Mouse (Mus musculus) heart, embryonic 15.5 days (tissue): Measurements from ENCODE around the gene Atf5. TPM values are rescaled to one million over a fixed set of nuclear protein-coding genes. Genes with fewer than 3 reads are reported as not detected.

Experiments
- ATAC-seq: fragments of 200-750 bp; cut with Nextera tagmentation; replicated peaks from 2 replicates; pipeline ENCODE4 v1.8.0; 2017; ENCODE audit warnings: low read depth, moderate TSS enrichment; ENCODE audit not compliant: insufficient number of reproducible peaks, insufficient read depth, low FRiP score
- H3K27ac ChIP-seq: fragments of 300-500 bp; sonication (generic); 2 replicates; pipeline ENCODE4 v1.5.1; 2015; ENCODE audit warnings: mild to moderate bottlenecking, inconsistent platforms
- H3K27me3 ChIP-seq: fragments of 300-500 bp; sonication (generic); 2 replicates; pipeline ENCODE4 v1.6.1; 2015; ENCODE audit warnings: inconsistent platforms
- H3K36me3 ChIP-seq: fragments of 300-500 bp; sonication (generic); 2 replicates; pipeline ENCODE4 v1.6.1; 2015; ENCODE audit warnings: mild to moderate bottlenecking, inconsistent platforms
- H3K4me1 ChIP-seq: fragments of 300-500 bp; sonication (generic); replicated peaks from 2 replicates; pipeline ENCODE4 v1.6.1; 2015; ENCODE audit warnings: inconsistent platforms
- H3K4me2 ChIP-seq: fragments of 300-500 bp; sonication (generic); 2 replicates; pipeline ENCODE4 v1.6.1; 2015; ENCODE audit warnings: inconsistent platforms, mild to moderate bottlenecking, moderate library complexity
- H3K4me3 ChIP-seq: fragments of 300-500 bp; sonication (generic); 2 replicates; pipeline ENCODE4 v1.5.1; 2015; ENCODE audit warnings: mild to moderate bottlenecking, inconsistent platforms
- H3K9ac ChIP-seq: fragments of 300-500 bp; sonication (generic); 2 replicates; pipeline ENCODE4 v1.6.1; 2015; ENCODE audit warnings: mild to moderate bottlenecking, inconsistent platforms
- H3K9me3 ChIP-seq: fragments of 300-500 bp; sonication (generic); replicated peaks from 2 replicates; pipeline ENCODE4 v1.6.1; 2016; ENCODE audit warnings: inconsistent platforms
- WGBS: fragments of 180-500 bp; shearing (Covaris S2); methylation state at CpG from one replicate; pipeline ENCODE4 v1.1.7; 2015; ENCODE audit warnings: mixed read lengths; 5-methylcytosine and 5-hydroxymethylcytosine counted together
- polyA plus RNA-seq: library from polyadenylated mRNA; unstranded; fragments of >200 nt; fragmentation: Nextera tagmentation; extraction: Ambion mirVana; gene quantifications from 2 replicates; pipeline ENCODE4 v1.2.1, GENCODE M21; 2015

Gene Atf5
- polyA plus RNA-seq, 1 experiment from 2014 or later, result 2.5 TPM

DNA sequence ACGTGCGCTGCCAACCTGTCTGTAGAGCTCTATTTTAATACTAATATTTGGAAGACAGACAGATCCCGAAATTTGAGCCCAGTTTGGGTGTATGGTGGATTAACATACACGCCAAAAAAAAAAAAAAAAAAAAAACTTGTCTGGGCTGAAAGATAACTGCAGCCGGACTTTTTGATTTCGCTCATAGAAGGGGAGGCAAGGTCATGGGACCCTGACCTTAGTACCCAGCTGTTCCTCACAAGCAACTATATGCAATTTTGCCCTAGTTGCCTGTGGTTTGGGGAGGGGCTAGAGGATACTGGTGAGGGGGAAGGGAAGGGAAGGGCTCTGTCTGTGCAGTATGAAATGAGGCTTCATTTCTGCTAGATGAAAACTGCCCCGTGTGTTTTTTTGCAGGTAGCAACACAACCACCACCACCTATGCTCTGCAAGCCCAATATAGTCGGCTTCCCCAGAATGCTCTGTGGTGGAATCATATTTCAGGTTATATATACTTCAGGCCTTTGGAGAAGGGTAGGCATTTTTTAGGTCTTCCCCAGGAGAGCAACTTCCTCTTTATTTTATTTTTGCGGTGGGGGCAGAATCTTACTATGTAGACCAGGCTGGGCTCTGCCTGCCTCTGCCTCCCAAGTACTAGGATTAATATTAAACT lies 39.9 kb upstream of the Atf5 start:
- no peaks in the 10 kb centered on the region for H3K9me3 ChIP-seq
- ATAC-seq, result no peak
- H3K4me3 ChIP-seq, result peak overlapping the region; percentile 86
- peak overlapping the region; percentile 88; the same call in 1 of the 2 replicates for H3K9ac ChIP-seq
- no peaks in the 10 kb centered on the region for H3K27me3 ChIP-seq
- peaks cover 7% of the 10 kb centered on the region for H3K36me3 ChIP-seq
- 54% methylated on average over 9 of the region's 9 CpGs for WGBS
- H3K27ac ChIP-seq, result peak overlapping the region; percentile 93
- peak overlapping the region; percentile 95 for H3K4me2 ChIP-seq
- peaks cover 71% of the 10 kb centered on the region for H3K4me1 ChIP-seq

DNA sequence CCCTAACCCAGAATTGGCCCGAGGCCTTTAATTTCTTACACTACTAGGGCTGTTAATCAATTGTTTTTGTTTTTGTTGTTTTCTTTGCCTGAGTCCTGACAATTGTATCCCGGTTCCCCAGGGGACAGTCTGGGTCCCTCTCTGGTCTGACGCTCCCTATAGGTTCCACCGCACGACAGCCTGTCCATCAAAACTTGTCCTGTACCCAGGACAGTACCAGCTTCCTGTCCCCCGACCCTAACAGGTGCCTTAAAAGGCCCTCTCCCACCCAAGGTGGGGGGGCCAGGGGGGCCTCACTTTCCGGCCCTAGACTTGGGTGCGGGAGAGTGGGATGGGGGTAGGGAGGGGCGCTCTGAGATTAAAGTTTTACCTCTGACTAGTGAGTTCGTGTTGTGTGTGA lies 38.6 kb upstream of the Atf5 start:
- peak overlapping the region; percentile 67 for H3K4me3 ChIP-seq
- H3K27me3 ChIP-seq, result no peaks in the 10 kb centered on the region
- peak overlapping the region; percentile 68 for H3K9ac ChIP-seq
- 38% methylated on average over 10 of the region's 10 CpGs for WGBS
- no peak for ATAC-seq
- peak overlapping the region; percentile 87 for H3K4me2 ChIP-seq
- H3K4me1 ChIP-seq, result peaks cover 70% of the 10 kb centered on the region
- peaks cover 7% of the 10 kb centered on the region for H3K36me3 ChIP-seq
- H3K27ac ChIP-seq, result peak overlapping the region; percentile 98
- no peaks in the 10 kb centered on the region for H3K9me3 ChIP-seq

DNA sequence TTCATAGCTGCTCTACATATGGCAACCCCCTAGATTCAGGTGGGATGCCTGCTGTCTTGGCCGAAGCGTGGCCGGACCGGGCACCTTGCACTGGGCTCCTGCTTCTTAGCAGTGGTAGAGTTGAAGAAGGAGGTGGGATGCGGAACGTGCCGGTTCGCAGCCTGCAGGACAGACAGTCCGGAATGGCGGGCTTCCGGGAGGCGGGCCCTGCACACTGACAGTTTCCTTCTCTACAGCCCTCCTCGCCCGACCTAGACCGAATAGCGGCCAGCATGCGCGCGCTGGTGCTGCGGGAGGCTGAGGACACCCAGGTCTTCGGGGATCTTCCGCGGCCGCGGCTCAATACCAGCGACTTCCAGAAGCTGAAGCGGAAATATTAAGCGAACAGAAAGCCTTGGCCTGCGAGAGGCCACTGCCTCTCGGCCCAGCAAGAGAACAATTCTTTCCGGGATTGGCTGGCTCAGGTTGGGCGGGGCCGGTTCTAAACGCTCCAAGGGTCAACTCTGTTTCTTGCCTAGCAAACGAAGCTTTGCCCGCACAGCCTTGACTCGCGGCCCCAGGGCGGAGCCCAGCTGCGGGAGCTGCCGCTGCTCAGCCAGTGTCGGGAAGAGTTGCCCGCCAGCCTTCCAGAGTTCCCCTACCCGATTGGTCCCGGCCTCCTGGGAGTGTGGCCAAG lies 38.0 kb upstream of the Atf5 start:
- Histone ChIP-seq H3K36me3 (peaks cover 7% of the 10 kb centered on the region), H3K4me3 (peak overlapping the region; percentile 67), H3K4me1 (peaks cover 67% of the 10 kb centered on the region), H3K4me2 (peak overlapping the region; percentile 87), H3K27me3 (no peaks in the 10 kb centered on the region), H3K9ac (peak overlapping the region; percentile 68), H3K27ac (peak overlapping the region; percentile 98), H3K9me3 (no peaks in the 10 kb centered on the region)
- ATAC-seq, result peak; percentile 41
- 1% methylated on average over 45 of the region's 45 CpGs for WGBS

DNA sequence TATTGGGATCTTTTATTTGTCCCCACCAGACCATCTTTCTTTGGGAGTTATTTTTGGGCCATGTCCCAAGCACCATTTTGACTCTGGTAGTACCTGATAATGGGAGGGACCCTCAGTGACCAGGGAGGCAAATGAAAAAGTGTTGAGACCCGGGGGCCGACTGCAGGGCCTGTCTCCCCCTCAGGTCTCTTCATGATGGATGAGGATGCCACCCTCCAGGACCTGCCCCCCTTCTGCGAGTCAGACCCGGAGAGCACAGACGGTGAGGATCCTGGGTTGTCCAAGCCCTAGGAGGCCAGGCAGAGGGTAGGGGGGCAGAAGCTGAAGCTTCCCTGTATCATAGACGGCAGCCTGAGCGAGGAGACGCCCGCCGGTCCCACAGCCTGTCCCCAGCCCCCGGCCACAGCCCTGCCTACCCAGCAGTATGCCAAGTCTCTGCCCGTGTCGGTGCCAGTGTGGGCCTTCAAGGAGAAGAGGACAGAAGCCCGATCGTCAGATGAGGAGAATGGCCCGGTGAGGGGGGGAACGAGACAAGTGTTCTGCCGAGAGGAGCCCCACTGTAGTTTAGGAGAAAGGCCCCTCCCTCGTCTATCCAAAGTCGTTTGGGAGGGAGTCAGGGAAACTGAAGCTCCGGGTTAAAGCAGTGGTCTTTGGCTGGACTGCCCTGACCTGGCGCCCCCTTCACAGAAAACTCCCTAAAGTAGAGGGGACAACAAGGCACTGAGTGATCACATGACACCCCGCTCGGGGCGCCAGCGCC lies 37.3 kb upstream of the Atf5 start:
- Histone ChIP-seq H3K4me2 (peak overlapping the region; percentile 87), H3K36me3 (peaks cover 7% of the 10 kb centered on the region), H3K9ac (peak overlapping the region; percentile 68), H3K9me3 (no peaks in the 10 kb centered on the region), H3K27me3 (no peaks in the 10 kb centered on the region), H3K4me3 (peak overlapping the region; percentile 67), H3K4me1 (peaks cover 67% of the 10 kb centered on the region), H3K27ac (peak overlapping the region; percentile 98)
- WGBS, result 25% methylated on average over 26 of the region's 26 CpGs
- ATAC-seq, result no peak

DNA sequence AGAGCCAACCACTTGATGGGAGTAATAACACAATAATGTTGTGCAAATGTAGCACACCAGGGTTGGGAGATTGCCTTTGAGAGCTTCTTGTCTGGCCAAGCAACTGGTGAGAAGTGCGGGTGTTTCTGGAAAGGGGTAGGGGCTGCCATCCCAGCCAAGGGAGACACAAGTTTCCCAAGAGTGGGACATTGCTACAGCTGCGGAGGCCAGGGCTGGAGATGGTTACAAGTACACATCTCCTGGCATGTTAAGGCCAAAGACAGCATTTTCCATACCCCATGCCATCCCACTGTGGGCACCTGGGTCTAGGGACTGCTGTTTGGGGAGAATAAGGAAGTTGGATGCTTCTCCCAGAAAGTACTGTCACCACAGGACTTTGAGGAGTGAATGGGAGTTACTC lies 36.6 kb upstream of the Atf5 start:
- Histone ChIP-seq H3K9ac (no peak overlapping the region), H3K4me1 (peaks cover 63% of the 10 kb centered on the region), H3K4me3 (no peak overlapping the region), H3K4me2 (no peak overlapping the region), H3K27ac (no peak overlapping the region), H3K9me3 (no peaks in the 10 kb centered on the region), H3K36me3 (peaks cover 7% of the 10 kb centered on the region), H3K27me3 (no peaks in the 10 kb centered on the region)
- 88% methylated on average over 2 of the region's 2 CpGs for WGBS
- no peak for ATAC-seq

DNA sequence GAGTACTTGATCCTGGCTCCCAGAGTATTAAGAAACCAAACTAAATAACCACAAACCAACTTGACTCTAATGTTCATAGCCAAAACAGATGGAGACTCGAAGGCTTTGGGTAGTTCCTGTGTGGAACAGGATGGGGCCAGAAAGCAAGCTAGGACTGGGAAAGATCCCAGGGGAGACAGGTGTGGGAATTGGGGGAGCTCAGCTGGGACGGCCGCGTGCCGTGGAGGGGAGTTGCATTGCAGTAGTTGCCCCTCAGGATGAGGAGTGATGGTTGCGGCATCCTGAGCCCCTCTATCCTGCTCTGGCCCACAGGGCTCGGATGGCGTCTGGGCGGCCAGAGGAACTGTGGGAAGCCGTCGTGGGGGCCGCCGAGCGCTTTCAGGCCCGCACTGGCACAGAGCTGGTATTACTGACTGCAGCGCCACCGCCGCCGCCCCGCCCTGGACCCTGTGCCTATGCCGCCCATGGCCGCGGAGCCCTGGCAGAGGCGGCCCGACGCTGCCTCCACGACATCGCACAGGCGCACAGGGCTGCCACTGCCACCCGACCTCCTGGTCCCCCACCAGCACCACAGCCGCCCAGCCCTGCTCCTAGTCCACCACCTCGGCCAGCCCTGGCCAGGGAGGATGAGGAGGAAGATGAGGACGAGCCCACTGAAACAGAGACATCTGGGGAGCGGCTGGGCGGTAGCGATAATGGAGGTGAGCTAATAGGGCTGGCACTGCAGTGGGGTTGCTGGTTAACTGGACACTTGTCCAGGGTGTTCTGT lies 36.0 kb upstream of the Atf5 start:
- no peak overlapping the region for H3K27ac ChIP-seq
- H3K9me3 ChIP-seq, result no peaks in the 10 kb centered on the region
- WGBS, result 86% methylated on average over 36 of the region's 36 CpGs
- ATAC-seq, result no peak
- no peaks in the 10 kb centered on the region for H3K27me3 ChIP-seq
- H3K4me1 ChIP-seq, result peaks cover 63% of the 10 kb centered on the region
- H3K4me2 ChIP-seq, result no peak overlapping the region
- peaks cover 7% of the 10 kb centered on the region for H3K36me3 ChIP-seq
- no peak overlapping the region for H3K4me3 ChIP-seq
- no peak overlapping the region for H3K9ac ChIP-seq

DNA sequence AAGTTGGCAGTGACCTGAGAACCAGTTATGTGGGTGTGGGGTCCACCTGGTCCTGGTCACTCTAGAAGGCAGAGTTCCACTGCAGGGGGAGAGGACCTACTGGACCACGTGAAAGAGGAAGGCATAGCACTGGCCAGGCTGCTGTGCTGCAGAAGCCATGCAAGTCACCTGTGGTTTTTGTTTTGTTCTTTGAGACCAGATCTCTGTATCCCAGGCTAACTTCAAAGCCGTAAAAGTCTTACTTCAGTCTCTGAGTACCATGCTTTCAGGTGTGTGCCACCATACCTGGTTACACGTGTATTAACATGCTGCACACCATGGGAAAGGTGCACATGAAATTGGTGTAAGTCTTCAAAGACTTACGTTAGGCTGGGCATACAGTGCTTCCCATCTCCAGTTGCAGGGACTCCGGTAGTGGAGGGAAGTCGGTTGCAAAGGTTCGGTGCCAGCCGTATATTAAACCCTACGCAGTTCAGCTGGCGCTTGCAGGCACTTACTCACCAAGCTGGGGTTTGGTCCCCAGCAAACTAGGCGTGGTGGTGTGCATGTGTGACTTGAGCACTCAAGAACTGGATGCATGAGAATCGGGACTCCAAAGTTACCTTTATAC lies 35.3 kb upstream of the Atf5 start:
- peaks cover 64% of the 10 kb centered on the region for H3K4me1 ChIP-seq
- H3K9me3 ChIP-seq, result no peaks in the 10 kb centered on the region
- H3K9ac ChIP-seq, result no peak overlapping the region
- 91% methylated on average over 12 of the region's 12 CpGs for WGBS
- H3K36me3 ChIP-seq, result peaks cover 9% of the 10 kb centered on the region
- ATAC-seq, result no peak
- no peak overlapping the region for H3K4me3 ChIP-seq
- H3K27ac ChIP-seq, result no peak overlapping the region
- no peaks in the 10 kb centered on the region for H3K27me3 ChIP-seq
- H3K4me2 ChIP-seq, result 0 out of 2 replicates have a peak overlapping the region, but pooled peaks have one; percentile 76

DNA sequence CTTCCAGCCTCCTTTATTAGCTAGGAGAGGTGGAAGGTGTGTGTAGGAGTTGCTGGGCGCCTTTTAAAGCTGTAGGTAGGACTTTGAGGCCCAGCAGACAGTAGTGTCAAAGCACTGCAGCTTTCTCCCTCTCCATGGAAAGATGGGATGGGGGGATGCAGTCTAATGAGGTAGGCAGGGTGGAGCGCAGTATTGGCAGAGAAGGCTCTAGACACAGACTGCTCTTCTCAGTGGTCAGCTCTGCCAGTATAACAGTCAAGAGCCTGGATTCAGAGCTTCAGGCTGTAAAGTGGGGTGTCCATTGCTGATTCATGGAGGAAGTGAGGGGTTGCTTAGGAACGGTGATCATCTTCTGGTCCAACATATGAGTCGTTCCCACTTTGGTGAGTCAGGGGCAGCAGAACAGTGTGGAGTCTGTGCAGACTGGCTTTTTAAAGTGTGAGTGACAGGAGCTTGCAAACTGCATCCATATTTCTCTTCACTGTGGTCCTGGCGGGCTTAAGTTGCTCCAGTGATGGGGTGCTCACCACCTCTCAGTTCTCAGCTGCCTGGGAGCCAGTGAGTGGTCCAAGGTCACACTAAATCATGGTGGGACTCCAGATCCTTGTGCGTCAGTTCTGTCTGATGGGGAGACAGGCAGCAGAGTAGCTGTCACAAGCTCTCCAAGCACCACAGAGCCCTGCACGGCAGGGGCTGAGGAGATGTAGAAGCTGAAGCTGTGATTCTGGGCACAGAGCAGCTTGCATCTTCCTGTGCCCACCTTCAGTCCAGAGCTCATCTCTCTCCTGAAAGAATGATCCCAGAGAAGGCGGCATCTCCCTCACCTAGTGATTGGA lies 34.5 kb upstream of the Atf5 start:
- H3K9ac ChIP-seq, result peak overlapping the region; percentile 78
- no peak for ATAC-seq
- peak overlapping the region; percentile 97 for H3K27ac ChIP-seq
- H3K36me3 ChIP-seq, result peaks cover 16% of the 10 kb centered on the region
- H3K4me3 ChIP-seq, result peak overlapping the region; percentile 87
- peaks cover 59% of the 10 kb centered on the region for H3K4me1 ChIP-seq
- 71% methylated on average over 8 of the region's 8 CpGs for WGBS
- H3K9me3 ChIP-seq, result no peaks in the 10 kb centered on the region
- peak overlapping the region; percentile 76 for H3K4me2 ChIP-seq
- H3K27me3 ChIP-seq, result no peaks in the 10 kb centered on the region

DNA sequence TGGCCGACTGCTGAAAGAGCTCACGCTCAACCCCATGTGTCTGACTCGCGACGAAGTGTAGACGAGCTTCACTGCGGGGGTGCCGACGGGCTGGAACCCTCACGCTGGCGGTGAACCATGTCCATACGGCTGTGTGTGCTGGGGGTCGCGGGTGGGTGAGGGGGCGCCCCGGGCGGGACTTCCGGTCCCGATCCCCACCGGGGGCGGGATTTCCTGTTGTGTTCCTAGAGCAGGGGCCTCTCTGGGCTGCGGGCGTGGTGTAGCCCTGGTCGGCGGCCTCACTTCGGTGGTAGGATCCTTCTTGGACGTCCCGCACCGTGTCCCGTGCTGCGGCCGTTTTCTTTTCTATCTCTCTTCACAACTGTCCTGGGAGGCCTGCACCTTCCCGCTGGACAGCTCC lies 33.7 kb upstream of the Atf5 start:
- Histone ChIP-seq H3K4me2 (peak overlapping the region; percentile 76), H3K36me3 (peaks cover 25% of the 10 kb centered on the region), H3K27me3 (no peaks in the 10 kb centered on the region), H3K4me1 (peaks cover 50% of the 10 kb centered on the region), H3K4me3 (peak overlapping the region; percentile 87), H3K27ac (peak overlapping the region; percentile 97), H3K9ac (peak overlapping the region; percentile 78), H3K9me3 (no peaks in the 10 kb centered on the region)
- ATAC-seq, result peak; percentile 36
- WGBS, result under 1% methylated on average over 33 of the region's 33 CpGs
